Mouse (Mus musculus) spleen, postnatal 4 days (tissue): ENCODE measurements at regions not wholly inside any gene's neighbourhood (a gene's known extent, or its start where the extent isn't known, plus 50 kb on each side); places are given as distances from the start of the nearest gene placed in this dataset.

Experiments used
- DNase-seq, 2 experiments: peaks; one replicate each; pipeline ENCODE4 v3.0.0; 2022; ENCODE audit warnings: low spot score in 2 of 2

- DNase-seq = no peak
Observed at GRCm38 (mm10) chr6:98872334-98872733, 529.8 kb upstream of the Gm765 start.

- no peak for DNase-seq
Observed at GRCm38 (mm10) chr6:98869772-98870171, 527.2 kb upstream of the Gm765 start.

GRCm38 (mm10) chr6:98864306-98864705, 521.8 kb upstream of the Gm765 start:
- DNase-seq = no peak

- DNase-seq = no peak
Observed at GRCm38 (mm10) chr6:98855958-98856357, 513.4 kb upstream of the Gm765 start.

GRCm38 (mm10) chr6:98850906-98851305, 508.4 kb upstream of the Gm765 start:
- no peak for DNase-seq

- DNase-seq = no peak
Observed at GRCm38 (mm10) chr6:98848835-98849234, 506.3 kb upstream of the Gm765 start.

GRCm38 (mm10) chr6:98846001-98846695, 503.6 kb upstream of the Gm765 start:
- DNase-seq = no peak

- DNase-seq = no peak
Observed at GRCm38 (mm10) chr6:98843598-98843997, 501.0 kb upstream of the Gm765 start.

- DNase-seq = no peak
Observed at GRCm38 (mm10) chr6:98842924-98843323, 500.4 kb upstream of the Gm765 start.

- DNase-seq = no peak
Observed at GRCm38 (mm10) chr6:98833922-98834321, 491.4 kb upstream of the Gm765 start.

- no peak for DNase-seq
Observed at GRCm38 (mm10) chr6:98830191-98830590, 487.6 kb upstream of the Gm765 start.

GRCm38 (mm10) chr6:98808046-98808445, 465.5 kb upstream of the Gm765 start:
- no peak for DNase-seq

- DNase-seq = no peak
Observed at GRCm38 (mm10) chr6:98803384-98803949, 460.9 kb upstream of the Gm765 start.

GRCm38 (mm10) chr6:98801061-98801460, 458.5 kb upstream of the Gm765 start:
- no peak for DNase-seq

- DNase-seq = no peak
Observed at GRCm38 (mm10) chr6:98800040-98800439, 457.5 kb upstream of the Gm765 start.

- no peak for DNase-seq
Observed at GRCm38 (mm10) chr6:98797778-98798177, 455.2 kb upstream of the Gm765 start.

- DNase-seq = no peak
Observed at GRCm38 (mm10) chr6:98797373-98797772, 454.8 kb upstream of the Gm765 start.

GRCm38 (mm10) chr6:98796666-98797065, 454.1 kb upstream of the Gm765 start:
- no peak for DNase-seq

GRCm38 (mm10) chr6:98787422-98787821, 444.9 kb upstream of the Gm765 start:
- no peak for DNase-seq

GRCm38 (mm10) chr6:98782074-98782473, 439.5 kb upstream of the Gm765 start:
- DNase-seq = no peak

- DNase-seq = no peak
Observed at GRCm38 (mm10) chr6:98775780-98776179, 433.2 kb upstream of the Gm765 start.

GRCm38 (mm10) chr6:98769999-98770398, 427.4 kb upstream of the Gm765 start:
- DNase-seq = no peak

GRCm38 (mm10) chr6:98769322-98769721, 426.8 kb upstream of the Gm765 start:
- no peak for DNase-seq

- no peak for DNase-seq
Observed at GRCm38 (mm10) chr6:98767858-98768336, 425.3 kb upstream of the Gm765 start.
